Mouse (Mus musculus) erythroblast, embryonic 14.5 days (primary cell): ENCODE results near the gene Apobec4.

Experiments used
- GATA1 ChIP-seq: IDR thresholded peaks from 2 replicates; pipeline ENCODE4 v1.6.1; 2012; ENCODE audit warnings: low read length, inconsistent platforms, mixed read lengths
- TAL1 ChIP-seq: IDR thresholded peaks from 3 replicates; pipeline ENCODE4 v1.6.1; 2012; ENCODE audit warnings: low read length, inconsistent platforms, mixed read lengths

DNA sequence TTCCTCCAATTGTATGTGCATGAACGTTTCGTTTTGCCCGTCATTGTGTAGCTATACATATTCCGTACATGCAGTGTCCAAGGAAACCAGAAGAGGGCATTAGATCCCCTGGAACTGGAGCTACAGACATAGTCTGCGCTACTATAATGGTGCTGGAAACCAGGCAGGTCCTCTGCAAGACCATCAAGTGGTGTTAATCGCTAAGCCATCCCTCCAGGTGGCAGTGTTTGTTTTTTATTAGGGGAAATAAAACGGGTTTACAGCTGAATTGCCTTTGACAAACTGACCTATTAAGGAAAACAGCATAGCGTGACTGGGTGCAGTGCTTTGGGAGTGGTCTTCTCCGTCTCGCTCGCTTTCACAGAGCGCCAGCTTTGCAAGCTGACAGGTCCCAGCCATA, 39.9 kb downstream of the Apobec4 start:
- TF ChIP-seq GATA1 (no peak), TAL1 (no peak)
